Mouse (Mus musculus) liver, embryonic 16.5 days (tissue): Measurements from ENCODE around the gene Olfr521. TPM values are rescaled to one million over a fixed set of nuclear protein-coding genes. Genes with fewer than 3 reads are reported as not detected.
"Not testable (repeated sequence)": the region's sequence is repeated elsewhere in the genome, so short reads cannot be mapped to it uniquely, and the experiment has no call there.

Experiments
- ATAC-seq: fragments of 200-750 bp; cut with Nextera tagmentation; 2 replicates; pipeline ENCODE4 v1.8.0; 2017; ENCODE audit warnings: low read depth, mild to moderate bottlenecking, moderate number of reproducible peaks, moderate library complexity
- H3K27ac ChIP-seq: fragments of 300-500 bp; sonication (generic); 2 replicates; pipeline ENCODE4 v1.5.1; 2014; ENCODE audit warnings: mild to moderate bottlenecking, low read length
- H3K27me3 ChIP-seq: fragments of 300-500 bp; sonication (generic); 2 replicates; pipeline ENCODE4 v1.6.1; 2014; ENCODE audit warnings: low read depth, low read length, mixed read lengths; ENCODE audit not compliant: control insufficient read depth, insufficient read depth
- H3K36me3 ChIP-seq: fragments of 300-500 bp; sonication (generic); 2 replicates; pipeline ENCODE4 v1.6.1; 2014; ENCODE audit warnings: mild to moderate bottlenecking; ENCODE audit not compliant: control insufficient read depth, insufficient read depth
- H3K4me1 ChIP-seq: fragments of 300-500 bp; sonication (generic); 2 replicates; pipeline ENCODE4 v1.6.1; 2014; ENCODE audit warnings: low read depth, low read length, mixed read lengths; ENCODE audit not compliant: control insufficient read depth
- H3K4me2 ChIP-seq: fragments of 300-500 bp; sonication (generic); 2 replicates; pipeline ENCODE4 v1.6.1; 2014; ENCODE audit warnings: low read depth, low read length, mixed read lengths
- H3K4me3 ChIP-seq: fragments of 300-500 bp; sonication (generic); 2 replicates; pipeline ENCODE4 v1.5.1; 2014; ENCODE audit warnings: low read depth, mild to moderate bottlenecking, low read length
- H3K9ac ChIP-seq: fragments of 300-500 bp; sonication (generic); 2 replicates; pipeline ENCODE4 v1.6.1; 2014; ENCODE audit warnings: low read depth, low read length
- H3K9me3 ChIP-seq: fragments of 300-500 bp; sonication (generic); replicated peaks from 2 replicates; pipeline ENCODE4 v1.6.1; 2016; ENCODE audit warnings: low read length; ENCODE audit not compliant: control insufficient read depth
- WGBS: fragments of 180-500 bp; shearing (Covaris S2); extraction: QIAGEN DNeasy Blood & Tissue Kit; methylation state at CpG from one replicate; pipeline ENCODE4 v1.1.7; 2014; ENCODE audit not compliant: insufficient replicate concordance; 5-methylcytosine and 5-hydroxymethylcytosine counted together
- polyA plus RNA-seq: library from polyadenylated mRNA; unstranded; fragments of >200 nt; fragmentation: Nextera tagmentation; extraction: Ambion mirVana; gene quantifications from 2 replicates; pipeline ENCODE4 v1.2.1, GENCODE M21; 2015

The Olfr521 gene
- polyA plus RNA-seq, 1 experiment from 2014 or later, result not detected

DNA sequence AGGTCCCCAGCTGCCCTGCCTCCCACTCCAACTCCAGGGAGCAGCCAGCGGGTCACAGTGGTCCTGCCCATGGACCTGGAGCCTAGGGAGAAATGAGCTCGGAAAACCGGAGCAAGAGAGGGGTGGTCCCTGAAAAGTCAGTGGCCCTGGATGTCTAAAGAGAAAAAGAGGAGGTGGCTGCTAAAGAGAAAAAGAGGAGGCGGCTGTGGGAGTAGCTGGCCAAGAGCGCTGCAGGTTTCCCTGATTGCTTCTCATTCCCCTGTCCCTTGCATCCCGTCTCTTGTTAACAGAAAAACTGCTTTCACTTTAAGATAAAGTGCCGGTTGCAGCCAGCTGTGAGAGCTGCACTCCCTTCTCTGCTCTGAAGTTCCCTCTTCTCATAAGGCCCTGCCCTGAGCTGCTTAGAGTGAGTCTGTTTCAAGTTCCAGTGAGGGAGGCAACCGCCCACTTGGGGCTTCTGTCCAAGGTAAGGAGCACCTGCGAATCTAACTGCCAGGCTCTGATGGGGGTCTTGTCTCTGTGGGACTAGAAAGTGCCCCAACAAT lies 54.9 kb downstream of the Olfr521 start:
- not testable (repeated sequence) for H3K27me3 ChIP-seq, ATAC-seq, H3K9me3 ChIP-seq, H3K27ac ChIP-seq, H3K4me3 ChIP-seq, H3K9ac ChIP-seq
- Histone ChIP-seq H3K4me1 (peaks cover 21% of the 10 kb centered on the region), H3K4me2 (peak overlapping the region; percentile 31; the same call in 1 of the 2 replicates), H3K36me3 (peaks cover 14% of the 10 kb centered on the region)
- WGBS, result 29% methylated on average over 9 of the region's 9 CpGs

Other genes with a start within 250 kb of the Olfr521 start
- 92.8 and 95.7 TPM in 2 replicates for gene Arrb1, start 228.0 kb upstream of the Olfr521 start, polyA plus RNA-seq
- 0.39 and 0.47 TPM in 2 replicates for gene Tpbgl, start 136.4 kb upstream of the Olfr521 start, polyA plus RNA-seq
- gene Slco2b1, start 52.2 kb upstream of the Olfr521 start, polyA plus RNA-seq, result 0.53 and 0.58 TPM in 2 replicates
- not detected in 2 replicates for gene Olfr520, start 33.2 kb upstream of the Olfr521 start, polyA plus RNA-seq
- 5.1 and 5.2 TPM in 2 replicates for gene Neu3, start 64.9 kb downstream of the Olfr521 start, polyA plus RNA-seq
- not detected in 2 replicates for gene Xrra1, start 95.6 kb downstream of the Olfr521 start, polyA plus RNA-seq
- 189 and 192 TPM in 2 replicates for gene Spcs2, start 100.0 kb downstream of the Olfr521 start, polyA plus RNA-seq
- gene Rnf169, start 216.9 kb downstream of the Olfr521 start, polyA plus RNA-seq, result 1.4 and 1.5 TPM in 2 replicates
- not detected in 2 replicates for gene Chrdl2, start 242.7 kb downstream of the Olfr521 start, polyA plus RNA-seq